Comparison of ENCODE assay signal across 10 mouse cellular contexts in genomic region chr7:97500555-97501209, GRCm38 (mm10). TPM values are rescaled to one million over a fixed set of nuclear protein-coding genes. Genes with fewer than 3 reads are reported as not detected.
DNase-seq lines count a peak whose midpoint lies in the region; ATAC-seq and TF ChIP-seq lines count a peak whose summit lies in the region.
"Had no signal": no experiment of that assay in that cellular context is flagged by ENCODE, and none has a peak within 500 bp of the region (broad histone marks: within the 10 kb centered on the region; RNA-seq: fewer than 3 reads in every experiment).

No protein-coding gene starts in this region.

- TF ChIP-seq POLR2A in cerebellum, adult 2 months (IDR thresholded peaks at IDR 0.05; ENCODE audit: borderline replicate concordance, insufficient read depth, low read length), result no peak

- peaks cover 6% of the 10 kb centered on the region; the same call in 1 of the 2 replicates for H3K4me1 ChIP-seq in cerebellum, adult 2 months (ENCODE audit: control insufficient read depth, insufficient read depth, low read length)
- H3K4me1 ChIP-seq: liver, embryonic 15.5 days had no signal

- H3K4me3 ChIP-seq in cerebellum, adult 2 months (replicated peaks; ENCODE audit: insufficient read depth, low read depth, low read length), result no peak overlapping the region
- H3K4me3 ChIP-seq: liver, embryonic 15.5 days had no signal

- ATAC-seq in erythroid progenitor cell, adult 5-6 weeks (replicated peaks; ENCODE audit: low FRiP score, poor library complexity, severe bottlenecking), result no peak

- 0 out of 2 replicates have a peak overlapping the region, but pooled peaks have one; percentile 26 for H3K27ac ChIP-seq in cerebellum, adult 2 months (ENCODE audit: insufficient read depth, low read length)
- H3K27ac ChIP-seq: liver, embryonic 15.5 days had no signal

- H3K27me3 ChIP-seq in cerebellum, adult 2 months (ENCODE audit: control insufficient read depth, insufficient read depth, low read length), result no peaks in the 10 kb centered on the region
- H3K27me3 ChIP-seq: CH12.LX; liver, embryonic 15.5 days had no signal

- intact Hi-C loops in heart, postnatal 25 days (cut with DNase I), result no loop called here

- TF ChIP-seq CTCF in cerebellum, adult 2 months (IDR thresholded peaks at IDR 0.05; ENCODE audit: borderline replicate concordance, insufficient read depth, low read depth, low read length), result no peak

- peak; percentile 57 for DNase-seq in heart, adult 8-10 months (ENCODE audit: low spot score)
- no peak for DNase-seq in heart, postnatal 25 days (ENCODE audit: low spot score)
- peak; percentile 68 for DNase-seq in Muller cell, postnatal 12 days (ENCODE audit: inconsistent ontology term)
- peak; percentile 71 to 88 for DNase-seq in cerebellum, adult 2 months
- peak; percentile 46 to 63 for DNase-seq in heart, adult 9 months (ENCODE audit: low spot score in 2 of 2)
- no peak for DNase-seq in retina, embryonic 14.5 days (ENCODE audit: low spot score)
- DNase-seq in urinary bladder, postnatal 4 days (ENCODE audit: low spot score in 2 of 2), result no peak

- WGBS in cerebellum, adult 2 months, result 20% methylated on average over 5 of the region's 5 CpGs

RNA-seq across cellular contexts. Expression of gene Ints4, which starts 19.9 kb away (rescaled TPM):
- 10 to 100 TPM; 46.8 to 73.9 (median 67.8) TPM for total RNA-seq in heart, adult 8-10 months (2022)
- 10 to 100 TPM; 41.5 to 44.9 TPM for total RNA-seq in heart, postnatal 25 days (2021)
- polyA plus RNA-seq in cerebellum, adult 2 months (2012; rRNA removed), result 67.0 and 72.2 TPM in 2 replicates
- total RNA-seq in erythroid progenitor cell, adult 5-6 weeks (2015; ENCODE audit: low replicate concordance), result 29.3 and 41.4 TPM in 2 replicates
- total RNA-seq in erythroid progenitor cell, adult 5-6 weeks (2017; ENCODE audit: low replicate concordance), result 14.4 and 20.3 TPM in 2 replicates

RNA-seq across cellular contexts. Expression of gene Kctd14, which starts 49.6 kb away (rescaled TPM):
- under 1 TPM; 0.28 to 0.60 (median 0.49) TPM for total RNA-seq in heart, adult 8-10 months (2022)
- under 1 TPM; 0.11 to 0.13 TPM for total RNA-seq in heart, postnatal 25 days (2021)
- polyA plus RNA-seq in cerebellum, adult 2 months (2012; rRNA removed), result 1.6 and 2.2 TPM in 2 replicates
- 39.8 and 45.4 TPM in 2 replicates for total RNA-seq in erythroid progenitor cell, adult 5-6 weeks (2015; ENCODE audit: low replicate concordance)
- total RNA-seq in erythroid progenitor cell, adult 5-6 weeks (2017; ENCODE audit: low replicate concordance), result 23.1 and 46.1 TPM in 2 replicates

Comparison
In these comparisons a context has a peak if more than half of its experiments do, and no peak if none do; other contexts are left out.
1. DNase-seq: peak in heart, adult 8-10 months (single experiment), Muller cell, postnatal 12 days (single experiment), cerebellum, adult 2 months (2 of 2) and heart, adult 9 months (2 of 2); none in heart, postnatal 25 days (single experiment), retina, embryonic 14.5 days (single experiment) and urinary bladder, postnatal 4 days (0 of 2).
2. RNA of gene Kctd14, which starts 49.6 kb away (total RNA-seq): 23.1 to 46.1 TPM in erythroid progenitor cell, adult 5-6 weeks; 0.28 to 0.60 TPM in heart, adult 8-10 months and 0.11 to 0.13 TPM in heart, postnatal 25 days; every median in the first group is over 10 times any median in the second.